Mouse (Mus musculus): Measurements from ENCODE around the gene Etfrf1. TPM values are rescaled to one million over a fixed set of nuclear protein-coding genes. Genes with fewer than 3 reads are reported as not detected.

Gene Etfrf1
- 39.4 and 41.0 TPM in 2 replicates for polyA plus RNA-seq (2016; fragmentation: Nextera tagmentation; extraction: Ambion mirVana)

DNA sequence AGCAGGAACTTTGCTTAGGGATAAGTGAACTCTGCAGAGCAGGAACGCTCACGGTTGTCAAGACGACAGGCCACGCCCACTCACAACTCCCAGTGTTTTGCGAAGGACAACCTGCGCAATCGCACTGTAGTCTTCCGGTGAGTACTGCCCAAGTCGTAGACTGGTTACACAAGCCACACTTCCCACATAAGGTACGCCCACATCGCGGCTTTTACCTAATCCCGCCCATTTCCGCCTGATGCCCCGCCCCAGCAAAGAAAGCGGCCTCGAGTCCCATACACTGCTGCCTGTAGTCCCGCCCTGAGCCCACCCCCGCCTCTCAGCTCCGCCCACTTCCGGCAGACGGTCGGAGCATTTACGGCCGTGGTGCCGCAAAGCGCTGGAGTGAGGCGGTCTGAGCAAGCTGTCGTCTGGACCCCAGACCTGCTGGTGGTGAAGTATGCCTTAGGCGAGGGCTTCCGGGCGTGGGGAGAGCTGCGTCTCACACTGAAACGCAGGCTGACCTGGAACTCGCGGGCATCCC, at the start of gene Etfrf1, which contains the start of gene Casc1:
Gene Etfrf1, plus strand, starts transcription at position 319 of the 523 bp plus-strand sequence.
Gene Casc1, minus strand, starts transcription at position 190 of the 523 bp plus-strand sequence.
- peak within 1 kb of the TSS; percentile 95 for H3K27ac ChIP-seq (replicated peaks)
- ATAC-seq (ENCODE audit: low FRiP score, low read depth), result peak; percentile 100
- peaks cover 15% of the 10 kb centered on the region for H3K4me1 ChIP-seq
- no peaks in the 10 kb centered on the region for H3K9me3 ChIP-seq
- H3K9ac ChIP-seq (replicated peaks), result peak within 1 kb of the TSS; percentile 78
- no peaks in the 10 kb centered on the region for H3K27me3 ChIP-seq
- under 1% methylated on average over 36 of the region's 36 CpGs for WGBS
- no peaks in the 10 kb centered on the region for H3K36me3 ChIP-seq
- peak within 1 kb of the TSS; percentile 74 for H3K4me3 ChIP-seq
- peak within 1 kb of the TSS; percentile 80 for H3K4me2 ChIP-seq (replicated peaks)

GRCm38 (mm10) chr6:145171892-145172606, 38.9 kb upstream of the Etfrf1 start:
- peaks cover 29% of the 10 kb centered on the region for H3K4me1 ChIP-seq
- 78% methylated on average over 14 of the region's 14 CpGs for WGBS

GRCm38 (mm10) chr6:145173781-145174191, 37.1 kb upstream of the Etfrf1 start:
- peaks cover 41% of the 10 kb centered on the region for H3K27me3 ChIP-seq
- peaks cover 30% of the 10 kb centered on the region for H3K4me1 ChIP-seq

More at GRCm38 (mm10) chr6:145171892-145172606, 38.9 kb upstream of the Etfrf1 start:
- Histone ChIP-seq H3K4me2 (replicated peaks) (no peak overlapping the region), H3K4me3 (no peak overlapping the region), H3K27ac (replicated peaks) (no peak overlapping the region), H3K27me3 (peaks cover 34% of the 10 kb centered on the region), H3K9ac (replicated peaks) (no peak overlapping the region), H3K36me3 (no peaks in the 10 kb centered on the region), H3K9me3 (no peaks in the 10 kb centered on the region)
- no peak for ATAC-seq (ENCODE audit: low FRiP score, low read depth)

DNA sequence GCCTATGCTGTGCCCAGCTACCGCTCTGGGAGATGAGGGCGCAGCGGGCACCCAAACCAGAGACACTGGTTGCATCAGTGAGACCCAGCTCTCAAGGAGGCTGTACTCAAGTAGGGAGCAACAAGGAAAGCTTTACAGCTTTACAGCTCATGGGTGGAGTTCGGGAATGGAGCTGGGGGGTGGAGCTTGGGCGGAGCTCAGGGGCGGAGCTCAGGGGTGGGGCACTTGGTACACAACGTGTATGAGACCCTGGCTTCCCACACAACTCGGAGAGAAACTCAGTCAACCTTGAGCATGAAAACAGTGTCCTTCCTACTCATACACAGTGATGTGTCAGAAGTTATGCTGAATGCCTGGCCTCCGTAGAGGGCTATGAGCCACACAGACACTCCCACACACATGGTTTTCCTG, 35.4 kb upstream of the Etfrf1 start:
- WGBS, result 40% methylated on average over 9 of the region's 9 CpGs
- H3K27me3 ChIP-seq, result peaks cover 41% of the 10 kb centered on the region
- no peak overlapping the region for H3K9ac ChIP-seq (replicated peaks)
- no peak overlapping the region for H3K4me3 ChIP-seq
- H3K9me3 ChIP-seq, result no peaks in the 10 kb centered on the region
- peaks cover 30% of the 10 kb centered on the region for H3K4me1 ChIP-seq
- H3K36me3 ChIP-seq, result no peaks in the 10 kb centered on the region
- H3K27ac ChIP-seq (replicated peaks), result no peak overlapping the region
- ATAC-seq (ENCODE audit: low FRiP score, low read depth), result 0 out of 2 replicates have a peak, but pooled peaks have one; percentile 14
- no peak overlapping the region for H3K4me2 ChIP-seq (replicated peaks)

More at GRCm38 (mm10) chr6:145173781-145174191, 37.1 kb upstream of the Etfrf1 start:
- Histone ChIP-seq H3K4me3 (no peak overlapping the region), H3K4me2 (replicated peaks) (peak overlapping the region; percentile 34), H3K27ac (replicated peaks) (no peak overlapping the region), H3K9me3 (no peaks in the 10 kb centered on the region), H3K36me3 (no peaks in the 10 kb centered on the region), H3K9ac (replicated peaks) (no peak overlapping the region)
- ATAC-seq (ENCODE audit: low FRiP score, low read depth), result peak; percentile 85
- under 1% methylated on average over 11 of the region's 11 CpGs for WGBS

- no peak overlapping the region for H3K9ac ChIP-seq (replicated peaks)
- no peaks in the 10 kb centered on the region for H3K36me3 ChIP-seq
- H3K4me3 ChIP-seq, result no peak overlapping the region
- H3K4me1 ChIP-seq, result peaks cover 30% of the 10 kb centered on the region
- no peak for ATAC-seq (ENCODE audit: low FRiP score, low read depth)
- H3K9me3 ChIP-seq, result no peaks in the 10 kb centered on the region
- WGBS, result 44% methylated on average over 10 of the region's 10 CpGs
- H3K27me3 ChIP-seq, result peaks cover 44% of the 10 kb centered on the region
- H3K27ac ChIP-seq (replicated peaks), result no peak overlapping the region
- H3K4me2 ChIP-seq (replicated peaks), result no peak overlapping the region
Observed at GRCm38 (mm10) chr6:145176474-145176873, 34.5 kb upstream of the Etfrf1 start.

DNA sequence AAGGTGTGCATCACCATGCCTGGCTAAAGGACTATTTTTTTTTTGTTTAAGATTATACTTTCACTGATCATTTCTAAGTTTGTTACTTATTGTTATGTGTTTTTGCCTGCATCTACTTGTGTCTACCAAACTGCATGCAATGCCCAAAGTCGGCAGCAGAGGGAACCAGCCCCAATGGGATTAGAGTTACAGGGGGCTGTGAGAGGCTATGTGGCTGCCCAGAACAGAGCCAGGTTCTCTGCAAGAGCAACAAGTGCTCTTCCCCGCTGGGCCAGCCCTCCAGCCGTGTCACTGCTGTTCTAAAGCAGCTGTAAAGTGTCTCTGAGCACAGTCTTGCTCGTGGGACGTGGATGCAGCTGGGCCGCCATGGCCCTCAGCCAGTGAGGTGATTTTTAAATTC, 31.3 kb upstream of the Etfrf1 start:
- Histone ChIP-seq H3K36me3 (no peaks in the 10 kb centered on the region), H3K9ac (replicated peaks) (no peak overlapping the region), H3K4me3 (no peak overlapping the region), H3K4me2 (replicated peaks) (no peak overlapping the region), H3K4me1 (peaks cover 12% of the 10 kb centered on the region), H3K27me3 (peaks cover 36% of the 10 kb centered on the region), H3K9me3 (no peaks in the 10 kb centered on the region), H3K27ac (replicated peaks) (no peak overlapping the region)
- no peak for ATAC-seq (ENCODE audit: low FRiP score, low read depth)
- WGBS, result 19% methylated on average over 6 of the region's 6 CpGs

DNA sequence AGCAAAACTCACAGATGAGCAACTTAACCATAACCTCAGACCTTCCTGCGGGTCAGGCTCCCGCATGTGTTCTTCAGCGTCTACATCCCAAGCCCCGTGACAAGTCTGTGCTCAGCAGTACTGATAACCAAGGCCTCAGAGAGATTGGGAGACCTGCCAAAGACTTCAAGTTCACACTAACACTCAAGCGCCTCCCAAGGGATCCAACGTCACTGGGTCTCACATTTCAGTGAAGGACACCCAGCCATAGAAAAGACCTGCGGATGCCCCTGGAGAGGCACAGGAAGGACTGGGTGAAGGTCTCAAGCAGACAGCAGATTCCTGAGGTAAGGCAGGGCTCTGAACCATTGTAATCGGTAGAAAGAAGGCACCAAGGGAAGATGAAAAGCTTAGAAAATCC, 28.9 kb upstream of the Etfrf1 start:
- 84% methylated on average over 8 of the region's 8 CpGs for WGBS
- Histone ChIP-seq H3K4me3 (no peak overlapping the region), H3K4me2 (replicated peaks) (no peak overlapping the region), H3K27me3 (peaks cover 12% of the 10 kb centered on the region), H3K9ac (replicated peaks) (no peak overlapping the region), H3K27ac (replicated peaks) (no peak overlapping the region), H3K4me1 (0 out of 2 replicates have a peak, but pooled peaks cover 1% of the 10 kb centered on the region), H3K9me3 (no peaks in the 10 kb centered on the region), H3K36me3 (no peaks in the 10 kb centered on the region)
- ATAC-seq (ENCODE audit: low FRiP score, low read depth), result no peak

GRCm38 (mm10) chr6:145186096-145186495, 24.8 kb upstream of the Etfrf1 start:
- no peak overlapping the region for H3K4me2 ChIP-seq (replicated peaks)
- H3K9ac ChIP-seq (replicated peaks), result no peak overlapping the region
- H3K36me3 ChIP-seq, result no peaks in the 10 kb centered on the region
- 92% methylated on average over 1 of the region's 1 CpGs for WGBS
- H3K4me1 ChIP-seq, result no peaks in the 10 kb centered on the region
- peaks cover 5% of the 10 kb centered on the region; the same call in 1 of the 2 replicates for H3K27me3 ChIP-seq
- no peak for ATAC-seq (ENCODE audit: low FRiP score, low read depth)
- no peaks in the 10 kb centered on the region for H3K9me3 ChIP-seq
- H3K4me3 ChIP-seq, result no peak overlapping the region
- H3K27ac ChIP-seq (replicated peaks), result no peak overlapping the region

DNA sequence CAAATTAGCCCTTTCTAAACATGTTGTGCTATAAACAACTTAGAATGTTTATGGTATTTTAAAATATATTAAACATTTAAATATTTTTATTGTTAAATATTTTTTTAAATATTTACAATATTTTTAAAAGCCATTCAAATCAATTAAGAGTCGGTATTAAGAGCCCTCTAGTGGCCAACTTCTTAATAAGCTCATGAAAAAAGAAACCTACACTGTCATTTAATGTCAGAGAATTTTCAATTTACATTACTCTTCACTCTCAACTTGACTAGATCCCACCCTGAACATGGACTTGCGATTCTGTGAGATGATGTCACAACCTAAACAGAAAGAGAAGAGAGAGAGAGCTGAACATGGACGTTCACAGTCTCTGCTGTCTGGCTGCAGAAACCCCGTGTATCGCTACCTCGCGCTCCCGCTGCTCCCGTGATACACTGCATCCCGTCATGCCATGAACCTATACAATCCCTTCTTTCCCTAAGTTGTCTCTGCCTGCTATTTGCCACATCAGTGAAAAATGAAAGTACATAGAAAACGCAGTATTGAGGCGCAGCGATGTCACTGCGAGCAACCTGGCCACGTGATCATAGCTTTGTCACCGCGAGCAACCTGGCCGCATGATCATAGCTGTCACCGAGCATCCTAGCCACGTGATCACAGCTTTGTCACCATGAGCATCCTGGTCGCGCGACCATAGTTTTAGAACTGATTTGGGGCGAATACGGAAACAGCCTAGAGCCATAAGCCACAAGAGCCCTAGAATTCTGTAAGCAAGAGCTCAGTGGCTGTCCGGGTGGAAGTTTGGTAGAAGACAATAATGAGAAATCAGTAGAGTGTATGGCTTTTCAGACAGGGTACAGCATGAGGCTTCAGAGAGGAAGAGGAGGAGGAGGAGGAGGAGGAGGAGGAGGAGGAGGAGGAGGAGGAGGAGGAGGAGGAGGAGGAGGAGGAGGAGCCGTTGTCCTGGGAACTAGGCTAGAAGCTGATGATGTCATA, 23.5 kb upstream of the Etfrf1 start:
- Histone ChIP-seq H3K27ac (replicated peaks) (no peak overlapping the region), H3K27me3 (no peaks in the 10 kb centered on the region; the same call in 1 of the 2 replicates), H3K9ac (replicated peaks) (no peak overlapping the region), H3K9me3 (no peaks in the 10 kb centered on the region), H3K4me3 (peak overlapping the region; percentile 29), H3K36me3 (no peaks in the 10 kb centered on the region), H3K4me2 (replicated peaks) (peak overlapping the region; percentile 44), H3K4me1 (no peaks in the 10 kb centered on the region)
- peak; percentile 54; the same call in 1 of the 2 replicates for ATAC-seq (ENCODE audit: low FRiP score, low read depth)
- 69% methylated on average over 27 of the region's 27 CpGs for WGBS

GRCm38 (mm10) chr6:145193038-145193437, 17.9 kb upstream of the Etfrf1 start:
- 89% methylated on average over 3 of the region's 3 CpGs for WGBS
- H3K36me3 ChIP-seq, result no peaks in the 10 kb centered on the region
- H3K27me3 ChIP-seq, result no peaks in the 10 kb centered on the region; the same call in 1 of the 2 replicates
- H3K4me2 ChIP-seq (replicated peaks), result no peak overlapping the region
- H3K4me3 ChIP-seq, result no peak overlapping the region
- no peak overlapping the region for H3K27ac ChIP-seq (replicated peaks)
- no peak for ATAC-seq (ENCODE audit: low FRiP score, low read depth)
- no peaks in the 10 kb centered on the region for H3K4me1 ChIP-seq
- H3K9ac ChIP-seq (replicated peaks), result no peak overlapping the region
- no peaks in the 10 kb centered on the region for H3K9me3 ChIP-seq

- no peaks in the 10 kb centered on the region; the same call in 1 of the 2 replicates for H3K27me3 ChIP-seq
- no peaks in the 10 kb centered on the region for H3K36me3 ChIP-seq
- whole genome bisulfite sequencing, result 84% methylated on average over 11 of the region's 11 CpGs
- H3K4me1 ChIP-seq, result no peaks in the 10 kb centered on the region
- no peak overlapping the region for H3K4me3 ChIP-seq
- no peak for ATAC-seq (ENCODE audit: low FRiP score, low read depth)
- H3K27ac ChIP-seq (replicated peaks), result no peak overlapping the region
- no peak overlapping the region for H3K9ac ChIP-seq (replicated peaks)
- H3K9me3 ChIP-seq, result no peaks in the 10 kb centered on the region
- no peak overlapping the region for H3K4me2 ChIP-seq (replicated peaks)
Observed at GRCm38 (mm10) chr6:145193446-145193845, 17.5 kb upstream of the Etfrf1 start.
